Mouse (Mus musculus) hindbrain, embryonic 13.5 days (tissue): ENCODE measurements around the gene Actr1b. TPM values are rescaled to one million over a fixed set of nuclear protein-coding genes. Genes with fewer than 3 reads are reported as not detected.
A peak's percentile ranks its signal among the peaks of the same experiment; 100 is the strongest.

Experiments
- ATAC-seq: fragments of 200-750 bp; cut with Nextera tagmentation; 2 replicates; pipeline ENCODE4 v1.8.0; 2017; ENCODE audit warnings: moderate TSS enrichment; ENCODE audit not compliant: low FRiP score
- H3K27ac ChIP-seq: fragments of 300-500 bp; sonication (generic); 2 replicates; pipeline ENCODE4 v1.5.1; 2015; ENCODE audit warnings: inconsistent platforms, mild to moderate bottlenecking, moderate library complexity
- H3K27me3 ChIP-seq: fragments of 300-500 bp; sonication (generic); 2 replicates; pipeline ENCODE4 v1.6.1; 2015; ENCODE audit warnings: mild to moderate bottlenecking, inconsistent platforms
- H3K36me3 ChIP-seq: fragments of 300-500 bp; sonication (generic); 2 replicates; pipeline ENCODE4 v1.6.1; 2015; ENCODE audit warnings: mild to moderate bottlenecking, inconsistent platforms
- H3K4me1 ChIP-seq: fragments of 300-500 bp; sonication (generic); replicated peaks from 2 replicates; pipeline ENCODE4 v1.6.1; 2015; ENCODE audit warnings: inconsistent platforms
- H3K4me2 ChIP-seq: fragments of 300-500 bp; sonication (generic); 2 replicates; pipeline ENCODE4 v1.6.1; 2015; ENCODE audit warnings: inconsistent platforms, mild to moderate bottlenecking, moderate library complexity
- H3K4me3 ChIP-seq: fragments of 300-500 bp; sonication (generic); 2 replicates; pipeline ENCODE4 v1.5.1; 2015; ENCODE audit warnings: mild to moderate bottlenecking, inconsistent platforms
- H3K9ac ChIP-seq: fragments of 300-500 bp; sonication (generic); 2 replicates; pipeline ENCODE4 v1.6.1; 2015; ENCODE audit warnings: mild to moderate bottlenecking, inconsistent platforms
- H3K9me3 ChIP-seq: fragments of 300-500 bp; sonication (generic); 2 replicates; pipeline ENCODE4 v1.6.1; 2016; ENCODE audit warnings: inconsistent platforms
- WGBS: fragments of 180-500 bp; shearing (Covaris S2); methylation state at CpG from one replicate; pipeline ENCODE4 v1.1.7; 2015; 5-methylcytosine and 5-hydroxymethylcytosine counted together
- microRNA-seq: library from miRNA; unstranded; fragments of <30 nt; microRNA quantifications from one replicate; pipeline ENCODE4, GENCODE M21; 2016
- polyA plus RNA-seq: library from polyadenylated mRNA; unstranded; fragments of >200 nt; fragmentation: Nextera tagmentation; extraction: Ambion mirVana; gene quantifications from 2 replicates; pipeline ENCODE4 v1.2.1, GENCODE M21; 2015

Actr1b gene
- polyA plus RNA-seq, 1 experiment from 2014 or later: 101 TPM

- WGBS: 59% methylated on average over 4 of the region's 4 CpGs
- Histone ChIP-seq H3K27ac (no peak overlapping the region), H3K4me1 (no peaks in the 10 kb centered on the region), H3K27me3 (no peaks in the 10 kb centered on the region), H3K4me3 (no peak overlapping the region), H3K36me3 (no peaks in the 10 kb centered on the region), H3K9ac (no peak overlapping the region), H3K9me3 (no peaks in the 10 kb centered on the region), H3K4me2 (no peak overlapping the region)
- no peak for ATAC-seq
These were observed 48.3 kb downstream of the Actr1b start for GRCm38 (mm10) chr1:36665934-36666333.

- no peaks in the 10 kb centered on the region for H3K27me3 ChIP-seq
- no peak for ATAC-seq
- no peaks in the 10 kb centered on the region for H3K36me3 ChIP-seq
- no peak overlapping the region for H3K27ac ChIP-seq
- H3K4me2 ChIP-seq: no peak overlapping the region
- H3K4me1 ChIP-seq: no peaks in the 10 kb centered on the region
- H3K9ac ChIP-seq: no peak overlapping the region
- WGBS: 60% methylated on average over 11 of the region's 11 CpGs
- H3K9me3 ChIP-seq: no peaks in the 10 kb centered on the region
- no peak overlapping the region for H3K4me3 ChIP-seq
These were observed 49.0 kb downstream of the Actr1b start for GRCm38 (mm10) chr1:36665165-36665723.

- WGBS: 81% methylated on average over 4 of the region's 4 CpGs
- H3K27ac ChIP-seq: no peak overlapping the region
- H3K4me3 ChIP-seq: no peak overlapping the region
- H3K9me3 ChIP-seq: no peaks in the 10 kb centered on the region
- H3K9ac ChIP-seq: no peak overlapping the region
- no peaks in the 10 kb centered on the region for H3K4me1 ChIP-seq
- H3K27me3 ChIP-seq: no peaks in the 10 kb centered on the region
- H3K36me3 ChIP-seq: no peaks in the 10 kb centered on the region
- H3K4me2 ChIP-seq: no peak overlapping the region
- ATAC-seq: no peak
These were observed 49.8 kb downstream of the Actr1b start for GRCm38 (mm10) chr1:36664457-36664856.

GRCm38 (mm10) chr1:36658621-36659399, 55.4 kb downstream of the Actr1b start:
- H3K9me3 ChIP-seq: no peaks in the 10 kb centered on the region
- H3K4me2 ChIP-seq: no peak overlapping the region
- H3K4me3 ChIP-seq: no peak overlapping the region
- no peak for ATAC-seq
- WGBS: 87% methylated on average over 7 of the region's 7 CpGs
- no peaks in the 10 kb centered on the region for H3K36me3 ChIP-seq
- H3K9ac ChIP-seq: 0 out of 2 replicates have a peak overlapping the region, but pooled peaks have one; percentile 1
- no peak overlapping the region for H3K27ac ChIP-seq
- H3K27me3 ChIP-seq: no peaks in the 10 kb centered on the region
- H3K4me1 ChIP-seq: no peaks in the 10 kb centered on the region

GRCm38 (mm10) chr1:36657658-36658415, 56.4 kb downstream of the Actr1b start:
- H3K4me3 ChIP-seq: no peak overlapping the region
- H3K36me3 ChIP-seq: no peaks in the 10 kb centered on the region
- H3K27ac ChIP-seq: no peak overlapping the region
- H3K9ac ChIP-seq: no peak overlapping the region
- H3K4me2 ChIP-seq: no peak overlapping the region
- H3K4me1 ChIP-seq: no peaks in the 10 kb centered on the region
- no peaks in the 10 kb centered on the region for H3K27me3 ChIP-seq
- no peaks in the 10 kb centered on the region for H3K9me3 ChIP-seq
- 90% methylated on average over 4 of the region's 4 CpGs for WGBS
- ATAC-seq: no peak

GRCm38 (mm10) chr1:36656233-36656632, 58.0 kb downstream of the Actr1b start:
- ATAC-seq: no peak
- WGBS: 94% methylated on average over 3 of the region's 3 CpGs
- no peak overlapping the region for H3K27ac ChIP-seq
- H3K4me2 ChIP-seq: no peak overlapping the region
- no peaks in the 10 kb centered on the region for H3K27me3 ChIP-seq
- no peaks in the 10 kb centered on the region for H3K4me1 ChIP-seq
- H3K4me3 ChIP-seq: no peak overlapping the region
- H3K9me3 ChIP-seq: no peaks in the 10 kb centered on the region
- no peaks in the 10 kb centered on the region for H3K36me3 ChIP-seq
- no peak overlapping the region for H3K9ac ChIP-seq

GRCm38 (mm10) chr1:36655039-36655438, 59.2 kb downstream of the Actr1b start:
- Histone ChIP-seq H3K9me3 (no peaks in the 10 kb centered on the region), H3K4me3 (no peak overlapping the region), H3K36me3 (no peaks in the 10 kb centered on the region), H3K4me1 (no peaks in the 10 kb centered on the region), H3K27me3 (no peaks in the 10 kb centered on the region), H3K9ac (no peak overlapping the region), H3K4me2 (no peak overlapping the region), H3K27ac (no peak overlapping the region)
- ATAC-seq: no peak
- WGBS: 85% methylated on average over 5 of the region's 5 CpGs

Small RNA genes lying within 50 kb of the gene (microRNA-seq; reads per million reads assigned to microRNA genes)
- not detected for gene Gm24133

Other genes starting within 250 kb of the Actr1b start
- gene Cnnm4, start 242.8 kb downstream of the Actr1b start, polyA plus RNA-seq: 8.9 and 9.7 TPM in 2 replicates
- 4.2 and 5.1 TPM in 2 replicates for gene Cnnm3, start 202.6 kb downstream of the Actr1b start, polyA plus RNA-seq
- gene Ankrd23, start 177.5 kb downstream of the Actr1b start, polyA plus RNA-seq: 16.3 and 19.5 TPM in 2 replicates
- 0.43 TPM in 1 of 2 replicates, not detected in the other for gene Gm42417, start 175.0 kb downstream of the Actr1b start, polyA plus RNA-seq
- 22.4 TPM in 2 replicates for gene Ankrd39, start 167.0 kb downstream of the Actr1b start, polyA plus RNA-seq
- 28.3 and 31.8 TPM in 2 replicates for gene Sema4c, start 156.1 kb downstream of the Actr1b start, polyA plus RNA-seq
- gene Fam178b, start 31.2 kb downstream of the Actr1b start, polyA plus RNA-seq: 0.27 and 0.32 TPM in 2 replicates
- 619 and 648 TPM in 2 replicates for gene Cox5b, start 23.0 kb downstream of the Actr1b start, polyA plus RNA-seq
- 0.43 and 0.57 TPM in 2 replicates for gene 4933424G06Rik, start 4.3 kb downstream of the Actr1b start, polyA plus RNA-seq
- gene Zap70, start 47.4 kb upstream of the Actr1b start, polyA plus RNA-seq: 0.43 and 1.2 TPM in 2 replicates
- 11.6 and 11.7 TPM in 2 replicates for gene Tmem131, start 229.2 kb upstream of the Actr1b start, polyA plus RNA-seq